Mouse (Mus musculus) cerebellum, adult (tissue): ENCODE measurements around the gene Pyurf.

Experiments
- ATAC-seq: cut with Nextera tagmentation; 2 replicates; pipeline ENCODE4 v1.9.2; 2017; ENCODE audit warnings: mild to moderate bottlenecking, moderate library complexity, mixed read lengths; ENCODE audit not compliant: insufficient number of reproducible peaks, low FRiP score, low TSS enrichment

The Pyurf gene

GRCm38 (mm10) chr6:57691467-57692261 is at the start of gene Pyurf:
Pyurf (minus strand) TSS chr6:57692078.
- peak; percentile 98 for ATAC-seq

GRCm38 (mm10) chr6:57721347-57721746 is 29.5 kb upstream of the Pyurf start:
- ATAC-seq = no peak

GRCm38 (mm10) chr6:57711726-57712125 is 19.8 kb upstream of the Pyurf start:
- ATAC-seq = 0 out of 2 replicates have a peak, but pooled peaks have one; percentile 15

- no peak for ATAC-seq
Observed at GRCm38 (mm10) chr6:57706721-57707120, 14.8 kb upstream of the Pyurf start.

- peak; percentile 15 for ATAC-seq
Observed at GRCm38 (mm10) chr6:57703703-57704102, 11.8 kb upstream of the Pyurf start.

GRCm38 (mm10) chr6:57702743-57703499 is 11.0 kb upstream of the Pyurf start:
- peak; percentile 97 for ATAC-seq

- ATAC-seq = peak; percentile 23
Observed at GRCm38 (mm10) chr6:57702376-57702742, 10.5 kb upstream of the Pyurf start, which contains the start of gene Lancl2. Lancl2 (plus strand) TSS chr6:57702540.

- ATAC-seq = no peak
Observed at GRCm38 (mm10) chr6:57701686-57702085, 9.8 kb upstream of the Pyurf start.

GRCm38 (mm10) chr6:57693116-57693515 is 1.2 kb upstream of the Pyurf start:
- ATAC-seq = no peak

- no peak for ATAC-seq
Observed at GRCm38 (mm10) chr6:57684156-57684555, 7.7 kb downstream of the Pyurf start.

GRCm38 (mm10) chr6:57661295-57661694 is 30.6 kb downstream of the Pyurf start:
- no peak for ATAC-seq

GRCm38 (mm10) chr6:57647256-57647655 is 44.6 kb downstream of the Pyurf start:
- no peak for ATAC-seq

GRCm38 (mm10) chr6:57641789-57642188 is 50.1 kb downstream of the Pyurf start:
- ATAC-seq = no peak

- no peak for ATAC-seq
Observed at GRCm38 (mm10) chr6:57639531-57639930, 52.3 kb downstream of the Pyurf start.
